Mouse (Mus musculus) myocyte (in vitro differentiated cells): Measurements from ENCODE around the gene Ltv1.

Experiments used
- CEBPB ChIP-seq: IDR thresholded peaks from 2 replicates; pipeline ENCODE4 v1.6.1; 2011; ENCODE audit warnings: mild to moderate bottlenecking, moderate library complexity; ENCODE audit not compliant: poor library complexity, insufficient read depth, severe bottlenecking
- E2F4 ChIP-seq: IDR thresholded peaks from one replicate; pipeline ENCODE4 v1.6.1; 2011; ENCODE audit warnings: mild to moderate bottlenecking, control low read depth, moderate library complexity; ENCODE audit not compliant: insufficient read depth
- MAX ChIP-seq: IDR thresholded peaks from one replicate; pipeline ENCODE4 v1.6.1; 2011; ENCODE audit warnings: low read depth, mild to moderate bottlenecking, control low read depth
- POLR2A ChIP-seq: IDR thresholded peaks from one replicate; pipeline ENCODE4 v1.6.1; 2011; ENCODE audit warnings: low read depth, mild to moderate bottlenecking, control low read depth, moderate library complexity; ENCODE audit not compliant: insufficient read length
- POLR2AphosphoS2 ChIP-seq: IDR thresholded peaks from one replicate; pipeline ENCODE4 v1.6.1; 2011; ENCODE audit warnings: low read depth, control low read depth; ENCODE audit not compliant: insufficient read length
- REST ChIP-seq: IDR thresholded peaks from one replicate; pipeline ENCODE4 v1.6.1; 2011; ENCODE audit warnings: mild to moderate bottlenecking, control low read depth, moderate library complexity; ENCODE audit not compliant: insufficient read depth, insufficient read length
- SRF ChIP-seq: IDR thresholded peaks from one replicate; pipeline ENCODE4 v1.6.1; 2011; ENCODE audit warnings: low read depth; ENCODE audit not compliant: control insufficient read depth, insufficient read length
- TCF12 ChIP-seq: IDR thresholded peaks from one replicate; pipeline ENCODE4 v1.6.1; 2011; ENCODE audit warnings: mild to moderate bottlenecking, control low read depth; ENCODE audit not compliant: poor library complexity, insufficient read depth, severe bottlenecking
- USF1 ChIP-seq: IDR thresholded peaks from one replicate; pipeline ENCODE4 v1.6.1; 2011; ENCODE audit warnings: low read depth, mild to moderate bottlenecking, control low read depth, moderate library complexity

GRCm38 (mm10) chr10:13162031-13162430, 30.9 kb downstream of the Ltv1 start:
- TF ChIP-seq USF1, result no peak
- no peak for TF ChIP-seq MAX
- no peak for TF ChIP-seq TCF12
- no peak for TF ChIP-seq POLR2AphosphoS2
- no peak for TF ChIP-seq E2F4
- TF ChIP-seq POLR2A, result no peak
- no peak for TF ChIP-seq CEBPB
- TF ChIP-seq REST, result no peak
- TF ChIP-seq SRF, result no peak
